Mouse (Mus musculus) liver, postnatal 0 days (tissue): ENCODE measurements at regions not wholly inside any gene's neighbourhood (a gene's known extent, or its start where the extent isn't known, plus 50 kb on each side); places are given as distances from the start of the nearest gene placed in this dataset.

Experiments used
- ATAC-seq: fragments of 200-750 bp; cut with Nextera tagmentation; 2 replicates; pipeline ENCODE4 v1.8.0; 2017; ENCODE audit warnings: mild to moderate bottlenecking, moderate library complexity
- DNase-seq: peaks from one replicate; pipeline ENCODE4 v3.0.0-alpha.2; 2016
- H3K27ac ChIP-seq: fragments of 300-500 bp; sonication (generic); 2 replicates; pipeline ENCODE4 v1.5.1; 2014; ENCODE audit warnings: antibody characterized with exemption, moderate library complexity, mild to moderate bottlenecking, low read depth
- H3K27me3 ChIP-seq: fragments of 300-500 bp; sonication (generic); 2 replicates; pipeline ENCODE4 v1.6.1; 2014; ENCODE audit warnings: low read length, control low read depth, mixed read lengths; ENCODE audit not compliant: insufficient read depth
- H3K36me3 ChIP-seq: fragments of 300-500 bp; sonication (generic); replicated peaks from 2 replicates; pipeline ENCODE4 v1.6.1; 2014; ENCODE audit warnings: mild to moderate bottlenecking, control low read depth, low read length, moderate library complexity, mixed read lengths; ENCODE audit not compliant: insufficient read depth
- H3K4me1 ChIP-seq: fragments of 300-500 bp; sonication (generic); 2 replicates; pipeline ENCODE4 v1.6.1; 2014; ENCODE audit warnings: antibody characterized with exemption, mild to moderate bottlenecking, control low read depth; ENCODE audit not compliant: insufficient read depth
- H3K4me2 ChIP-seq: fragments of 300-500 bp; sonication (generic); 2 replicates; pipeline ENCODE4 v1.6.1; 2014; ENCODE audit warnings: low read depth, mild to moderate bottlenecking, low read length, moderate library complexity, mixed read lengths
- H3K4me3 ChIP-seq: fragments of 300-500 bp; sonication (generic); 2 replicates; pipeline ENCODE4 v1.5.1; 2014; ENCODE audit warnings: low read depth, low read length
- H3K9ac ChIP-seq: fragments of 300-500 bp; sonication (generic); replicated peaks from 2 replicates; pipeline ENCODE4 v1.6.1; 2014; ENCODE audit warnings: mild to moderate bottlenecking, moderate library complexity
- H3K9me3 ChIP-seq: fragments of 300-500 bp; sonication (generic); 2 replicates; pipeline ENCODE4 v1.6.1; 2016; ENCODE audit warnings: mild to moderate bottlenecking, control low read depth, low read length, mixed read lengths
- CTCF ChIP-seq: sonication (generic); IDR thresholded peaks from 2 replicates; pipeline ENCODE4 v1.5.1; 2016; ENCODE audit warnings: antibody characterized with exemption, low read depth
- EP300 ChIP-seq: IDR thresholded peaks from 2 replicates; pipeline ENCODE4 v1.6.1; 2016; ENCODE audit warnings: antibody characterized with exemption, low read depth, mild to moderate bottlenecking
- WGBS: fragments of 180-500 bp; shearing (Covaris S2); extraction: QIAGEN DNeasy Blood & Tissue Kit; methylation state at CpG from one replicate; pipeline ENCODE4 v1.1.7; 2014; ENCODE audit not compliant: insufficient replicate concordance; 5-methylcytosine and 5-hydroxymethylcytosine counted together

GRCm38 (mm10) chr12:25530483-25530882 is 433.5 kb upstream of the Id2 start:
- TF ChIP-seq CTCF (no peak), EP300 (no peak)
- DNase-seq: no peak
- no peaks in the 10 kb centered on the region for H3K4me1 ChIP-seq
- no peaks in the 10 kb centered on the region for H3K9me3 ChIP-seq
- WGBS: 62% methylated on average over 3 of the region's 3 CpGs
- H3K9ac ChIP-seq: no peak overlapping the region
- H3K27ac ChIP-seq: no peak overlapping the region
- H3K27me3 ChIP-seq: no peaks in the 10 kb centered on the region
- no peak overlapping the region for H3K4me2 ChIP-seq
- no peaks in the 10 kb centered on the region for H3K36me3 ChIP-seq
- no peak overlapping the region for H3K4me3 ChIP-seq
- no peak for ATAC-seq

DNA sequence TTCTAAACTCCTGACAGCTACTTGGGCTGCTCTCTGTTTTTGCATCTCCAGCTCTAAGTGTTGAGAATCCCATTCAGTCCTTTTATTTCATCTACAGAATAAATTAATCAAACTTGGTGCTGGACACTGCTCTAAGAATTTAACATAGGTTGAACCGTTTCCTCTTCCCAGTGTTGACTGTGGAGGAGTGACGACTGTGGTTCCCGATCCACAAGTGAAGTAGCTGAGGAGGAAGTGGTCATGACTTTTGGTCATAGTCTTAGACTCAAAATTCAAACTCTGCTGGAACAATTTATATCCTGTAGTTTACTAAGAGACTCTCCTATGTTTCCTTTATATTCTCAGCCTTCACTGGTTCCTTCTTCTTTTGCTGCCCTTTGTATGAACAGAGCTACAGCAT is 432.6 kb upstream of the Id2 start:
- no peaks in the 10 kb centered on the region for H3K9me3 ChIP-seq
- WGBS: 42% methylated on average over 3 of the region's 3 CpGs
- no peaks in the 10 kb centered on the region for H3K4me1 ChIP-seq
- DNase-seq (no peak), ATAC-seq (no peak)
- no peaks in the 10 kb centered on the region for H3K27me3 ChIP-seq
- no peak overlapping the region for H3K4me2 ChIP-seq
- no peak overlapping the region for H3K4me3 ChIP-seq
- no peak overlapping the region for H3K27ac ChIP-seq
- TF ChIP-seq EP300: no peak
- no peak for TF ChIP-seq CTCF
- no peaks in the 10 kb centered on the region for H3K36me3 ChIP-seq
- no peak overlapping the region for H3K9ac ChIP-seq

GRCm38 (mm10) chr12:25526639-25527038 is 429.7 kb upstream of the Id2 start:
- H3K4me2 ChIP-seq: no peak overlapping the region
- H3K36me3 ChIP-seq: no peaks in the 10 kb centered on the region
- no peaks in the 10 kb centered on the region for H3K27me3 ChIP-seq
- H3K4me3 ChIP-seq: no peak overlapping the region
- ATAC-seq (no peak), DNase-seq (no peak)
- no peak for TF ChIP-seq EP300
- TF ChIP-seq CTCF: no peak
- H3K9ac ChIP-seq: no peak overlapping the region
- 89% methylated on average over 11 of the region's 11 CpGs for WGBS
- H3K9me3 ChIP-seq: no peaks in the 10 kb centered on the region
- H3K4me1 ChIP-seq: no peaks in the 10 kb centered on the region
- H3K27ac ChIP-seq: no peak overlapping the region

- DNase-seq: no peak
- Histone ChIP-seq H3K27me3 (no peaks in the 10 kb centered on the region), H3K36me3 (no peaks in the 10 kb centered on the region), H3K4me1 (no peaks in the 10 kb centered on the region), H3K9ac (no peak overlapping the region), H3K27ac (no peak overlapping the region), H3K4me3 (no peak overlapping the region), H3K4me2 (no peak overlapping the region), H3K9me3 (no peaks in the 10 kb centered on the region)
- TF ChIP-seq CTCF (no peak), EP300 (no peak)
- ATAC-seq: no peak
- 51% methylated on average over 2 of the region's 2 CpGs for WGBS
These were observed 419.8 kb upstream of the Id2 start for GRCm38 (mm10) chr12:25516738-25517137.

DNA sequence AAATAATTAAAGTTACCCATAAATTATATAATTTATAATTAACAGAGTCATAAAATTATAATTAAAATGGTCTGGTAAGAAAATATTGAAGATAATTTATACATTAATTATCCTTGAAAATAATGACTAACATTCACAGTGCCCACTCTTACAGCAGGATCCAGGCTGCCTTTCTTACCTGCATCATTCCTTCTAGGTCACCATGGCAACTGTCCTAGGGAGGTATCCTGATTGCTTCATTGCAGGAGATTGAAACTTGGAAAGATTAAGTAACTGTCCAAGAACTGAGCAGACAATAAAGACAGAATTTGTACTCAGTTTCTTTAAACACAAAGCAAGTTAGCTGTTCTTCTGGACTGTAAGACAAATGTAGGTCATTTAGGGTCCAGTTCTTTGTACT is 416.7 kb upstream of the Id2 start:
- Histone ChIP-seq H3K27ac (no peak overlapping the region), H3K27me3 (no peaks in the 10 kb centered on the region), H3K9me3 (no peaks in the 10 kb centered on the region), H3K4me3 (no peak overlapping the region), H3K4me1 (no peaks in the 10 kb centered on the region), H3K4me2 (no peak overlapping the region), H3K36me3 (no peaks in the 10 kb centered on the region), H3K9ac (no peak overlapping the region)
- TF ChIP-seq CTCF (no peak), EP300 (no peak)
- ATAC-seq (no peak), DNase-seq (no peak)

DNA sequence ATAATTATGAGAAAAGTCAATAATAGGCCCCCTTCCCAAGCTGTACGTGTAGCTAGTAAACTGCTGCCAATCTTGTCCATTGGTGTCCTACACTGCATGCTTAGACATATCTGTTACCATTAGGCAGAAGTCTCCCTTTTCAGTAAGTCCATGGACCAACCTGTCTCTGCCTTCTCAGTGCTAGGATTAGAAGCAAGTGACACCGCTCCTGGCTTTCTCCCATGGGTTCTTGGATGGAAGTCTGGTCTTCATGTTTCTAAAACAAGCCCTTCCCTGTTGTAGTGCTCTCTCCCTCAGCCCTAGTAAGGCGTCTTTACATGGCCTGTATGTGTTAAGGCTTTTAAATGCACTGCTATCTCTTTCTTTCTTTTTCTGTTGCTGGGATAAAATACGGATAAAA is 412.7 kb upstream of the Id2 start:
- WGBS: 85% methylated on average over 4 of the region's 4 CpGs
- H3K27me3 ChIP-seq: no peaks in the 10 kb centered on the region
- DNase-seq: no peak
- H3K9ac ChIP-seq: no peak overlapping the region
- ATAC-seq: no peak
- H3K4me1 ChIP-seq: no peaks in the 10 kb centered on the region
- H3K36me3 ChIP-seq: no peaks in the 10 kb centered on the region
- no peak overlapping the region for H3K27ac ChIP-seq
- peaks cover 2% of the 10 kb centered on the region; the same call in 1 of the 2 replicates for H3K9me3 ChIP-seq
- no peak for TF ChIP-seq EP300
- TF ChIP-seq CTCF: no peak
- no peak overlapping the region for H3K4me2 ChIP-seq
- no peak overlapping the region for H3K4me3 ChIP-seq

DNA sequence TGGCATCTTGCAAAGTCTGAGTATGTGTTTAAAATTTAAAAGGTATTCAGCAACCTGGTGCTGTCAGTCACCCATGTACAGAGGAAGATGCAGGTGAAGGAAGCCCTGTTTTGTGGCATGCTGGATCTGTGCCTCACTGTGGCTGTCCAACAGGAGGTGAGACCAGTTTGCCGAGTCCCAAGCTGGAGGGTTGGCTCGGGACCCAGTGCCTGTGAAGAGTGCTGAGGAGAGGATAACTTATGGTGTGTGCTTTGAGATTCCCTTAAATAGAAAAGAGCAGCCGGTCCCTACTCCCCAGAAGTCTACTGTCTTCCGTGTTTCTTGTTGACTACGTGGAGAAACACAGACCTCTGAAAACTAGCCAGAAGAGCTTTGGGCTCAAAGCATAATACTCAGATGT is 396.3 kb upstream of the Id2 start:
- no peak overlapping the region for H3K9ac ChIP-seq
- WGBS: 72% methylated on average over 5 of the region's 5 CpGs
- no peak overlapping the region for H3K27ac ChIP-seq
- H3K36me3 ChIP-seq: no peaks in the 10 kb centered on the region
- H3K4me1 ChIP-seq: no peaks in the 10 kb centered on the region
- no peak overlapping the region for H3K4me2 ChIP-seq
- H3K27me3 ChIP-seq: no peaks in the 10 kb centered on the region
- no peaks in the 10 kb centered on the region for H3K9me3 ChIP-seq
- H3K4me3 ChIP-seq: no peak overlapping the region
- TF ChIP-seq CTCF: no peak
- TF ChIP-seq EP300: no peak
- ATAC-seq: no peak
- DNase-seq: no peak
